Mouse (Mus musculus): ENCODE measurements around the gene Gm45717.

DNA sequence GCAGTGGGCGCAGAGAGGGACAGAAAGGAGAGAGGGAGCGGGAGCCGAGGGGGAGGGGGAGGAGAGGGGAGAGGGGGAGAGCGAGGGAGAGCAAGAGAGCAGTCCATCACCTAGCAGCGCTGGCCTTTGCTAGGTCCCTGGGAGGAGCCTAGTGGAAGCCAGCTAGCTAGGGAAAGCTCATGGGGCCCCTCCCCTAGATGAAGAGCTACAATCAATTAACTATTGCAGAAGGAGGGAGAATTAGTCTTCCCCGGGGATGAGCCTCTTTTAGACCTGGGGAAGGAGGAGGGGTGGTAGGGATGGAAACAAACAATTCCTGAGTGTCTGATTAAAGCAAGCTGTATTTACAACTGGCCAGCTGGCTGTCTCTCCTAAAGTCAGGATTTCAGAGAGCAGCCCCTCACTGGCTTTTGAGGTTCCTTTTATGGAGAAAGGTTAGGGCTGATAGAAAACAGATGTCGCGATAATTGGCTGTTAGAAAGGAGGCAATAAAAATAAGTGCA is 16.0 kb downstream of the Gm45717 start:
- TF ChIP-seq KAT2A (conservative IDR thresholded peaks at IDR 0.05; ENCODE audit: low read depth, low read length): no peak
- TF ChIP-seq CTCF (IDR thresholded peaks at IDR 0.05 in 2 of 3, conservative IDR thresholded peaks at IDR 0.05 in 1 of 3; ENCODE audit: control insufficient read depth in 1 of 3, insufficient read depth in 1 of 3, low read depth in 2 of 3, low read length in 3 of 3, poor library complexity in 1 of 3, severe bottlenecking in 1 of 3): no peak
- no peak for TF ChIP-seq POLR2A (IDR thresholded peaks at IDR 0.05; ENCODE audit: control insufficient read depth in 1 of 2, insufficient read depth in 1 of 2, low read depth in 1 of 2, low read length in 2 of 2, poor library complexity in 1 of 2)
- TF ChIP-seq JUND (IDR thresholded peaks at IDR 0.05; ENCODE audit: low read depth, low read length): no peak
- no peak for TF ChIP-seq E2F4 (IDR thresholded peaks at IDR 0.05; ENCODE audit: borderline replicate concordance, low read depth, low read length)
